Mouse (Mus musculus): ENCODE results near the gene Ywhaq. TPM values are rescaled to one million over a fixed set of nuclear protein-coding genes. Genes with fewer than 3 reads are reported as not detected.

Ywhaq gene
- polyA plus RNA-seq, 1 experiment from 2014 or later, result 1,248 TPM

DNA sequence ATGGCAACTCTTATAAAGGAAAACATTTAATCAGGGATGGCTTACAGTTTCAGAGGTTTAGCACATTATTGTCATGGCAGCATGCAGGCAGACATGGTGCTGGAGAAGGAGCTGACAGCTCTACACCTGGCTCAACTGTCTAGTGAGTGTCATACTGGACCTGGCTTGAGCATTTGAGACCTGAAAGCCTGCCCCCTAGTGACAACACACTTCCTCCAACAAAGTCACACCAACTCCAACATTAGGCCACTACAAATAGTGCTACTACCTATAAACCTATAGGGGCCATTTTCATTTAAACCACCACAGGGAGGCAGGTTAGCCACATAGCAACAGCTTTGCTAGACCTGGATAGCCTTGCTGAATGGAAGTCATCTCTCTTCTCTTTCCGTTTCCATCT lies 24.4 kb upstream of the Ywhaq start:
- no peak overlapping the region for H3K4me2 ChIP-seq (ENCODE audit: low read depth, low read length)
- no peaks in the 10 kb centered on the region for H3K9me3 ChIP-seq (replicated peaks; ENCODE audit: control insufficient read depth, low read length)
- no peak overlapping the region for H3K9ac ChIP-seq (replicated peaks; ENCODE audit: low read length)
- DNase-seq (ENCODE audit: low spot score) (no peak), ATAC-seq (replicated peaks; ENCODE audit: insufficient number of reproducible peaks, low FRiP score, low TSS enrichment, low read depth) (no peak)
- H3K36me3 ChIP-seq (replicated peaks; ENCODE audit: control insufficient read depth, insufficient read depth, low read depth, low read length), result no peaks in the 10 kb centered on the region
- H3K27me3 ChIP-seq (ENCODE audit: control insufficient read depth, insufficient read depth, low read length), result no peaks in the 10 kb centered on the region
- WGBS, result 95% methylated on average over 1 of the region's 1 CpGs
- no peak overlapping the region for H3K27ac ChIP-seq (replicated peaks; ENCODE audit: low read depth, low read length)
- no peaks in the 10 kb centered on the region for H3K4me1 ChIP-seq (ENCODE audit: control insufficient read depth, insufficient read depth, low read length)
- H3K4me3 ChIP-seq (ENCODE audit: low read depth, low read length), result no peak overlapping the region

DNA sequence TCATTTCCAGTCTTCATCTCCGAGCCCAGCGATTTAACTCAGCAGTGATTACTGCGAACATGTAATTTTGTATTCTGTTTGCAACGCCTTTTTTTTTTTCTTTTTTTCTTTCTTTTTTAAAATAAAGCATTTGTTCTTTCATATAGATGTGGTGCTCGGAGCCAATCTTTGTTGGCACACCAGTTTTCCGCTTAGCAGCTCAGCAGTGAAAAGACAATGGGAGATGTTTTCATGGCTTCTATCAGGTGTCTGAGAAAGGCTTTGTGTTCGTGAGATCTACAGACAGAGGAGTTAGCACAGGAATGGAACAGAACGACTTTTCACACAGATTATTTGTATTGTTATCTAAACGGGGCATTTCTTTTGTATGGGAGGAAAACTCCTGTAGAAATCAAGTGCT lies 22.0 kb upstream of the Ywhaq start:
- H3K4me1 ChIP-seq (ENCODE audit: control insufficient read depth, insufficient read depth, low read length), result no peaks in the 10 kb centered on the region
- ATAC-seq (replicated peaks; ENCODE audit: insufficient number of reproducible peaks, low FRiP score, low TSS enrichment, low read depth), result no peak
- no peak overlapping the region for H3K27ac ChIP-seq (replicated peaks; ENCODE audit: low read depth, low read length)
- H3K27me3 ChIP-seq (ENCODE audit: control insufficient read depth, insufficient read depth, low read length), result no peaks in the 10 kb centered on the region
- no peak overlapping the region for H3K4me2 ChIP-seq (ENCODE audit: low read depth, low read length)
- H3K9ac ChIP-seq (replicated peaks; ENCODE audit: low read length), result no peak overlapping the region
- WGBS, result 78% methylated on average over 9 of the region's 9 CpGs
- no peak for DNase-seq (ENCODE audit: low spot score)
- no peaks in the 10 kb centered on the region for H3K9me3 ChIP-seq (replicated peaks; ENCODE audit: control insufficient read depth, low read length)
- no peaks in the 10 kb centered on the region for H3K36me3 ChIP-seq (replicated peaks; ENCODE audit: control insufficient read depth, insufficient read depth, low read depth, low read length)
- H3K4me3 ChIP-seq (ENCODE audit: low read depth, low read length), result no peak overlapping the region

DNA sequence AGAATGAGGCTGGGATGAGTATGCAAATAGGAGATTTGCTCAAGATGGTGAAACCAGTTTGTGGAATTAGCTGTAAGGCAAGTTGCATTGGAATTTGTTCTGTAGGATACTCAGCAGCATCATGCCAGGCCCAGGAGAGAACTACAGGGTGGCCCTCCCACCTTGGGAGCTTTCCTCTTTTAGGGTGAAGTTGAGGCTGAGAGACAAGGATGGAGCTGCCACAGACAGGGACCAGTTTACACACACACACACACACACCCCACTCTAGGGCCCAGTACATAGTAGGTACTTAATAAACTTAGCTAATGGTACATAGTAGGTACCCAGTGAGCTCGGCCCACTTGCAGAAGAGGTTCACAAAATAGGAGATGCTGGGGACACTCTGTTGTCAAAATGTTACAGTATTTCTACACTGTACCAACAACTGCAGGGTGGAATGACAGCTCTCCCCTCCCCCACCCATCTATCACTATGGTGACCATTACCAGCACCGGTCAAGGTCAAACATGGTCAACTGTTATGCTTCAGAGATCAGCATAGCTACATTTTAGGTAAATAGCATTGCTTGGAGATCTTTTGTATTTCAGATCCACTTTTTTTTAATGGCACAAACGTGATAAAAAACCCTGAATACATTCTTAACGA lies 21.4 kb upstream of the Ywhaq start:
- Histone ChIP-seq H3K4me1 (ENCODE audit: control insufficient read depth, insufficient read depth, low read length) (no peaks in the 10 kb centered on the region), H3K4me2 (ENCODE audit: low read depth, low read length) (no peak overlapping the region), H3K4me3 (ENCODE audit: low read depth, low read length) (no peak overlapping the region), H3K27me3 (ENCODE audit: control insufficient read depth, insufficient read depth, low read length) (no peaks in the 10 kb centered on the region), H3K9me3 (replicated peaks; ENCODE audit: control insufficient read depth, low read length) (no peaks in the 10 kb centered on the region), H3K36me3 (replicated peaks; ENCODE audit: control insufficient read depth, insufficient read depth, low read depth, low read length) (no peaks in the 10 kb centered on the region), H3K9ac (replicated peaks; ENCODE audit: low read length) (no peak overlapping the region), H3K27ac (replicated peaks; ENCODE audit: low read depth, low read length) (no peak overlapping the region)
- WGBS, result 73% methylated on average over 4 of the region's 4 CpGs
- DNase-seq (ENCODE audit: low spot score) (no peak), ATAC-seq (replicated peaks; ENCODE audit: insufficient number of reproducible peaks, low FRiP score, low TSS enrichment, low read depth) (no peak)

DNA sequence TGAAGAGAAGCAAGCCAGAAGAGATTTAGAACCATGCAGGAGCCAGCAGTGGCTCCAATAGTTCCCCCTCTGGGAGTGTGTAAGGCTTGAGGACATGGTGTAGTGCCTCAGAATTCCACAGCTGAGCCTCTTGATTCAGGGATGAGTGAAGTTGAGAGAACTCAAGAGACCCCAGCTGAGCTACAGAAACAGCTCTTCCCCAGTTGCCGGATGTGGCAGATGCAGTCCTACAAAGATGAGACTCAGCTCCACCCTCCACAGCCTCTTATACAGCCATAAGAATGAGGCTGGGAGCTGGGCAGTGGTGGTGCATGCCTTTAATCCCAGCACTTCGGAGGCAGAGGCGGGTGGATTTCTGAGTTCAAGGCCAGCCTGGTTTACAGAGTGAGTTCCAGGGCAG lies 20.9 kb upstream of the Ywhaq start:
- ATAC-seq (replicated peaks; ENCODE audit: insufficient number of reproducible peaks, low FRiP score, low TSS enrichment, low read depth), result no peak
- H3K27me3 ChIP-seq (ENCODE audit: control insufficient read depth, insufficient read depth, low read length), result no peaks in the 10 kb centered on the region
- no peak overlapping the region for H3K27ac ChIP-seq (replicated peaks; ENCODE audit: low read depth, low read length)
- H3K9ac ChIP-seq (replicated peaks; ENCODE audit: low read length), result no peak overlapping the region
- WGBS, result 69% methylated on average over 3 of the region's 3 CpGs
- no peaks in the 10 kb centered on the region for H3K9me3 ChIP-seq (replicated peaks; ENCODE audit: control insufficient read depth, low read length)
- H3K4me3 ChIP-seq (ENCODE audit: low read depth, low read length), result no peak overlapping the region
- no peak overlapping the region for H3K4me2 ChIP-seq (ENCODE audit: low read depth, low read length)
- no peaks in the 10 kb centered on the region for H3K4me1 ChIP-seq (ENCODE audit: control insufficient read depth, insufficient read depth, low read length)
- DNase-seq (ENCODE audit: low spot score), result no peak
- no peaks in the 10 kb centered on the region for H3K36me3 ChIP-seq (replicated peaks; ENCODE audit: control insufficient read depth, insufficient read depth, low read depth, low read length)

DNA sequence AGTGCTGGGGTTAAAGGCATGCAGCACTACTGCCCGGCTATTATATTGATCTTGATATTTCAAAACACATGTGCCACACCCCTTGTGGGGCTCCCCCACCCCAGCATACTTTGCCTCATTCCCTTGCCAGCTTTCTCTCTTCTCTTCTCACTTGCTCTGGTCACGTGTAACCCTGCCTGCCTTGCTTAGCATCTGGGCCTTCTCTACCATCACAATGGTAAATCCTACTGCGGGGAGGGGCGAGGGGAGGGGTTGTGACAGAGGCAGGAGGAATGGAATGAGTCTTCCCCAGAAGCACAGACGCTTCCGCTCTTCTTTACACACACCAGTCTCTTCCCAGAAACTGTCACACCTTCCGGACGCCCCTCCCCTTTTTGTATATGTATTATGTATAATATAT lies 14.5 kb upstream of the Ywhaq start:
- Histone ChIP-seq H3K4me1 (ENCODE audit: control insufficient read depth, insufficient read depth, low read length) (no peaks in the 10 kb centered on the region; the same call in 1 of the 2 replicates), H3K27ac (replicated peaks; ENCODE audit: low read depth, low read length) (no peak overlapping the region), H3K27me3 (ENCODE audit: control insufficient read depth, insufficient read depth, low read length) (no peaks in the 10 kb centered on the region), H3K9me3 (replicated peaks; ENCODE audit: control insufficient read depth, low read length) (no peaks in the 10 kb centered on the region), H3K4me3 (ENCODE audit: low read depth, low read length) (no peak overlapping the region), H3K36me3 (replicated peaks; ENCODE audit: control insufficient read depth, insufficient read depth, low read depth, low read length) (no peaks in the 10 kb centered on the region), H3K4me2 (ENCODE audit: low read depth, low read length) (no peak overlapping the region), H3K9ac (replicated peaks; ENCODE audit: low read length) (no peak overlapping the region)
- ATAC-seq (replicated peaks; ENCODE audit: insufficient number of reproducible peaks, low FRiP score, low TSS enrichment, low read depth), result no peak
- no peak for DNase-seq (ENCODE audit: low spot score)
- 65% methylated on average over 8 of the region's 8 CpGs for WGBS

DNA sequence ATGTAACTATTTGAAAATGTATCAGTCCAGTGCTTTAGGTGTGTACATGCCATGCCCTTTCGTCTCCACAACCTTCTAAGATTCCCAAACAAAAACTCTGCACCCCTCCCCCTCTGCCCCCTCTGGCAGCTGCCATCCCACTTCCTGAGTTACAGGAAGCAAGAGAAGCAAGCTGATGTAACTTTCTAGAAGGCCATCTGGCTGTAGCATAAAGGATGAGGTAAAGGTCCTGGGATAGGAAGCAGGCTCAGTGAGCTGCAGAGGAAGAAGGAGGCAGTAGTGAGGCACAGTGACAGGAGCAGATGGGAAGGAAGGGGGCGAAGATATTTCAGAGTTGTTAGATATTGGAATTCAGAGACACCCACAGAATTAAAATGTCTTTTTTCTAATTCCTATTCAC lies 13.6 kb upstream of the Ywhaq start:
- no peak overlapping the region for H3K4me2 ChIP-seq (ENCODE audit: low read depth, low read length)
- ATAC-seq (replicated peaks; ENCODE audit: insufficient number of reproducible peaks, low FRiP score, low TSS enrichment, low read depth) (no peak), DNase-seq (ENCODE audit: low spot score) (peak; percentile 25)
- no peaks in the 10 kb centered on the region for H3K36me3 ChIP-seq (replicated peaks; ENCODE audit: control insufficient read depth, insufficient read depth, low read depth, low read length)
- WGBS, result 51% methylated on average over 2 of the region's 2 CpGs
- no peak overlapping the region for H3K4me3 ChIP-seq (ENCODE audit: low read depth, low read length)
- no peak overlapping the region for H3K27ac ChIP-seq (replicated peaks; ENCODE audit: low read depth, low read length)
- H3K4me1 ChIP-seq (ENCODE audit: control insufficient read depth, insufficient read depth, low read length), result no peaks in the 10 kb centered on the region; the same call in 1 of the 2 replicates
- no peaks in the 10 kb centered on the region for H3K27me3 ChIP-seq (ENCODE audit: control insufficient read depth, insufficient read depth, low read length)
- H3K9ac ChIP-seq (replicated peaks; ENCODE audit: low read length), result no peak overlapping the region
- H3K9me3 ChIP-seq (replicated peaks; ENCODE audit: control insufficient read depth, low read length), result no peaks in the 10 kb centered on the region

DNA sequence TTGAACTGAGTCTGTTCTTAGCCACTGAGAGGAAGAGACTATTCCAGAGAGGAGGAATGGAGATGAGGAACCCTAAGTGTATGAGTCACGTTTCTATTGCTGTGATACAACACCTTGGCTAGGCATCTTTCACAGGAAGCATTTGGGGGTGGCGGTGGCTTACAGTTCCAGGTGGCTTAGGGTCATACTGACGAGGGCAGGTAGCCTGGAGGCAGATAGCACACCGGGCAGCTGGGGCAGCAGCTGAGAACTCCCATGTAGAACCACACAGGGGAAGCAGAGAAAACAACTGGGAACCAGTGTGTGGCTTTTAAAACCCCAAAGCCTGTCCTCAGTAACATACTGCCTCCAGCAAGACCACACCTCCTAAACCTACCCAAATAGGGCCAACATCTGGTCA lies 12.7 kb upstream of the Ywhaq start:
- Histone ChIP-seq H3K27ac (replicated peaks; ENCODE audit: low read depth, low read length) (no peak overlapping the region), H3K36me3 (replicated peaks; ENCODE audit: control insufficient read depth, insufficient read depth, low read depth, low read length) (no peaks in the 10 kb centered on the region), H3K4me1 (ENCODE audit: control insufficient read depth, insufficient read depth, low read length) (no peaks in the 10 kb centered on the region; the same call in 1 of the 2 replicates), H3K9ac (replicated peaks; ENCODE audit: low read length) (no peak overlapping the region), H3K4me3 (ENCODE audit: low read depth, low read length) (no peak overlapping the region), H3K27me3 (ENCODE audit: control insufficient read depth, insufficient read depth, low read length) (no peaks in the 10 kb centered on the region), H3K9me3 (replicated peaks; ENCODE audit: control insufficient read depth, low read length) (no peaks in the 10 kb centered on the region), H3K4me2 (ENCODE audit: low read depth, low read length) (no peak overlapping the region)
- ATAC-seq (replicated peaks; ENCODE audit: insufficient number of reproducible peaks, low FRiP score, low TSS enrichment, low read depth), result no peak
- WGBS, result 64% methylated on average over 4 of the region's 4 CpGs
- no peak for DNase-seq (ENCODE audit: low spot score)

DNA sequence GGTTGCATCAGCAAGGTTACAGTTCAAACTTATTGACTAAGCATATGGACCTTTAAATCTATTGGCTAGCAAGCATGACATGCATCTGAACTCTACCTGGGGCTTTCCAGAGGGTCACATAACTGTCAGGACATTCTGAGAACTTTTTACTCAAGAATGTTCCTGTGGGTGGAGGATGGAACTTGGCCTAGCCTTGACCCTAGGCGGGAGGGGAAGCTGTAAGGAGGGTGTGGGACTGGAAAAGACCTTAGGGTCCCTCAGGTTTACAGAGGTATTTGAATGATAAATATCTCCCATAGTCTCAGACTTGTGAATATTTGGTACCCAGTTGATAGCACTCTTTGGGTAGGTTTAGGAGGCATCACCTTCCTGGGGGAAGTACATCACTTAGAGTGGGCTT lies 11.6 kb upstream of the Ywhaq start:
- H3K4me3 ChIP-seq (ENCODE audit: low read depth, low read length), result no peak overlapping the region
- 85% methylated on average over 1 of the region's 1 CpGs for WGBS
- H3K27ac ChIP-seq (replicated peaks; ENCODE audit: low read depth, low read length), result no peak overlapping the region
- DNase-seq (ENCODE audit: low spot score) (no peak), ATAC-seq (replicated peaks; ENCODE audit: insufficient number of reproducible peaks, low FRiP score, low TSS enrichment, low read depth) (no peak)
- no peaks in the 10 kb centered on the region for H3K9me3 ChIP-seq (replicated peaks; ENCODE audit: control insufficient read depth, low read length)
- H3K4me2 ChIP-seq (ENCODE audit: low read depth, low read length), result no peak overlapping the region
- no peaks in the 10 kb centered on the region for H3K27me3 ChIP-seq (ENCODE audit: control insufficient read depth, insufficient read depth, low read length)
- H3K36me3 ChIP-seq (replicated peaks; ENCODE audit: control insufficient read depth, insufficient read depth, low read depth, low read length), result no peaks in the 10 kb centered on the region
- no peak overlapping the region for H3K9ac ChIP-seq (replicated peaks; ENCODE audit: low read length)
- no peaks in the 10 kb centered on the region; the same call in 1 of the 2 replicates for H3K4me1 ChIP-seq (ENCODE audit: control insufficient read depth, insufficient read depth, low read length)

All from embryonic facial prominence, embryonic 11.5 days (tissue).